25 mouse cellular contexts compared by ENCODE assay signal in the genomic region with DNA sequence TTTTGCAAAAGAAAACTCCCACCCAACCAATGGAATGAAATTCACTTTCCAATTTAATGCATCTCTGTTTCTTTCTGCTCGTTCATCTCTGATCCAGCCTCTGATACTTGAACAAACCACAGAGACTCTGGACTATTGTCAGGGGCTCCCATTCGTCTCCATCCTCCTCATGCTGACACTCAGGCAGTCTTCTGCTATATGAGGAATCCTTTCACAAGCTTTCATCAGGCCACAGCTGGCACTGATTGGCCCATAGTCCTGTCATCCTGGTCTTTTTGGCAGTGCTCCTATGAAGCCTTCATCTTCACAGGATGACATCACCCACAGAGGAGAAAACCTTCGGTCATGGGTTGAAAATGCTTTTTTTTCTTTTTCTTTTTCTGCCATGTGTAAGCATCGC. TPM values are rescaled to one million over a fixed set of nuclear protein-coding genes. Genes with fewer than 3 reads are reported as not detected.
"Had no signal": no experiment of that assay in that cellular context is flagged by ENCODE, and none has a peak within 500 bp of the region (broad histone marks: within the 10 kb centered on the region; RNA-seq: fewer than 3 reads in every experiment).

No protein-coding gene starts in this region.

- H3K9ac ChIP-seq: limb, embryonic 13.5 days; liver, embryonic 12.5 days; liver, embryonic 15.5 days; midbrain, embryonic 13.5 days had no signal

- H3K4me3 ChIP-seq: layer of hippocampus, adult 2 months; limb, embryonic 10.5 days; limb, embryonic 13.5 days; liver, embryonic 12.5 days; liver, embryonic 15.5 days; midbrain, embryonic 13.5 days had no signal

- H3K27me3 ChIP-seq: limb, embryonic 13.5 days; liver, embryonic 12.5 days; liver, embryonic 15.5 days; midbrain, embryonic 13.5 days had no signal

- H3K4me2 ChIP-seq: limb, embryonic 13.5 days; liver, embryonic 12.5 days; liver, embryonic 15.5 days; midbrain, embryonic 13.5 days had no signal

- H3K36me3 ChIP-seq: limb, embryonic 10.5 days; limb, embryonic 13.5 days; liver, embryonic 12.5 days; liver, embryonic 15.5 days; midbrain, embryonic 13.5 days had no signal

- ATAC-seq: liver, embryonic 12.5 days; midbrain, embryonic 13.5 days; midbrain, embryonic 16.5 days had no signal

- H3K9me3 ChIP-seq: limb, embryonic 10.5 days; limb, embryonic 13.5 days; liver, embryonic 12.5 days; liver, embryonic 15.5 days; midbrain, embryonic 13.5 days had no signal

- H3K27ac ChIP-seq: layer of hippocampus, adult 2 months; limb, embryonic 10.5 days; limb, embryonic 13.5 days; liver, embryonic 12.5 days; liver, embryonic 15.5 days; stomach, postnatal 0 days had no signal

- DNase-seq: kidney, adult 18-20 months; kidney, adult 9 months; kidney, postnatal 14 days; layer of hippocampus, adult 9-11 months; liver; lung, adult 18-20 months; lung, postnatal 14 days; lung, postnatal 4 days; thymus, adult 2 months; thymus, postnatal 14 days; thymus, postnatal 4 days had no signal

RNA-seq across cellular contexts. Expression of a gene that starts 21.0 kb away (rescaled TPM):
- polyA plus RNA-seq: limb, embryonic 10.5 days; midbrain, embryonic 13.5 days; midbrain, embryonic 16.5 days; neural tube, embryonic 11.5 days; neural tube, embryonic 14.5 days; small intestine, adult 2 months; stomach, embryonic 14.5 days had no signal

RNA-seq across cellular contexts. Expression of a gene that starts 45.2 kb away (rescaled TPM):
- polyA plus RNA-seq: kidney, embryonic 16.5 days; limb, embryonic 10.5 days; limb, embryonic 13.5 days; liver, embryonic 12.5 days; liver, embryonic 15.5 days; lung, embryonic 16.5 days; neural tube, embryonic 11.5 days; small intestine, adult 2 months; stomach, embryonic 14.5 days; stomach, postnatal 0 days; thymus, adult 2 months had no signal

RNA-seq across cellular contexts. Expression of a gene that starts 58.1 kb away (rescaled TPM):
- polyA plus RNA-seq: kidney, embryonic 16.5 days; limb, embryonic 10.5 days; limb, embryonic 13.5 days; liver, embryonic 12.5 days; liver, embryonic 15.5 days; lung, embryonic 16.5 days; midbrain, embryonic 13.5 days; midbrain, embryonic 16.5 days; neural tube, embryonic 11.5 days; neural tube, embryonic 14.5 days; stomach, embryonic 14.5 days; stomach, postnatal 0 days; thymus, adult 2 months had no signal

RNA-seq across cellular contexts. Expression of a gene that starts 58.1 kb away (rescaled TPM):
- polyA plus RNA-seq: limb, embryonic 10.5 days; limb, embryonic 13.5 days; liver, embryonic 12.5 days; midbrain, embryonic 13.5 days; midbrain, embryonic 16.5 days; neural tube, embryonic 14.5 days had no signal
